Mouse (Mus musculus) small intestine, adult 2 months (tissue): ENCODE measurements around the gene Rdh8. TPM values are rescaled to one million over a fixed set of nuclear protein-coding genes. Genes with fewer than 3 reads are reported as not detected.
A peak's percentile ranks its signal among the peaks of the same experiment; 100 is the strongest.

Experiments used
- H3K27ac ChIP-seq: fragments of 200-500 bp; 2 replicates; pipeline ENCODE4 v1.5.1; 2012; ENCODE audit warnings: low read depth, low read length, control low read depth, inconsistent platforms; ENCODE audit not compliant: insufficient read depth
- H3K27me3 ChIP-seq: fragments of 200-500 bp; 2 replicates; pipeline ENCODE4 v1.6.1; 2012; ENCODE audit warnings: mild to moderate bottlenecking, moderate library complexity, low read length, inconsistent platforms; ENCODE audit not compliant: control insufficient read depth, insufficient read depth
- H3K36me3 ChIP-seq: fragments of 200-500 bp; 2 replicates; pipeline ENCODE4 v1.6.1; 2012; ENCODE audit warnings: mild to moderate bottlenecking, low read length, control low read depth, inconsistent platforms; ENCODE audit not compliant: control insufficient read depth, insufficient read depth
- H3K4me1 ChIP-seq: fragments of 200-500 bp; 2 replicates; pipeline ENCODE4 v1.6.1; 2012; ENCODE audit warnings: low read length, inconsistent platforms, mixed read lengths; ENCODE audit not compliant: control insufficient read depth, insufficient read depth, insufficient read length
- H3K4me3 ChIP-seq: fragments of 200-500 bp; 2 replicates; pipeline ENCODE4 v1.5.1; 2012; ENCODE audit warnings: low read depth, mild to moderate bottlenecking, control low read depth, inconsistent platforms, low read length, moderate library complexity
- CTCF ChIP-seq: fragments of 200-500 bp; IDR thresholded peaks from 2 replicates; pipeline ENCODE4 v1.5.1; 2012; ENCODE audit warnings: low read depth, mild to moderate bottlenecking, control low read depth, inconsistent platforms, low read length, moderate library complexity, mixed read lengths; ENCODE audit not compliant: insufficient replicate concordance, insufficient read length; ENCODE audit errors: extremely low read depth
- POLR2A ChIP-seq: fragments of 200-500 bp; IDR thresholded peaks from 2 replicates; pipeline ENCODE4 v1.6.1; 2012; ENCODE audit warnings: low read depth, mild to moderate bottlenecking, control low read depth, inconsistent platforms, low read length, moderate library complexity
- WGBS: fragments of 180-500 bp; shearing (Covaris S2); methylation state at CpG from one replicate; pipeline ENCODE4 v1.1.7; 2018; 5-methylcytosine and 5-hydroxymethylcytosine counted together
- polyA plus RNA-seq: library from polyadenylated mRNA; depleted of rRNA; stranded (reverse); fragments of >200 nt; gene quantifications from 2 replicates; pipeline ENCODE4 v1.2.3, GENCODE M21; 2012

Rdh8 gene
- polyA plus RNA-seq, 1 experiment: not detected

GRCm38 (mm10) chr9:20861821-20862220 lies 43.5 kb downstream of the Rdh8 start:
- Histone ChIP-seq H3K27me3 (no peaks in the 10 kb centered on the region), H3K36me3 (no peaks in the 10 kb centered on the region), H3K4me1 (no peaks in the 10 kb centered on the region), H3K27ac (no peak overlapping the region), H3K4me3 (no peak overlapping the region)
- TF ChIP-seq CTCF (peak; percentile 49; the same call in 1 of the 2 replicates), POLR2A (no peak)
- WGBS: 17% methylated on average over 4 of the region's 4 CpGs

- Histone ChIP-seq H3K27ac (no peak overlapping the region), H3K27me3 (no peaks in the 10 kb centered on the region), H3K36me3 (no peaks in the 10 kb centered on the region), H3K4me1 (no peaks in the 10 kb centered on the region), H3K4me3 (no peak overlapping the region)
- WGBS: 48% methylated on average over 4 of the region's 4 CpGs
- no peak for TF ChIP-seq POLR2A
- no peak; the same call in 1 of the 2 replicates for TF ChIP-seq CTCF
Measured at GRCm38 (mm10) chr9:20862225-20862624, 43.9 kb downstream of the Rdh8 start.

- TF ChIP-seq CTCF (no peak), POLR2A (no peak)
Measured at GRCm38 (mm10) chr9:20866879-20867278, 48.6 kb downstream of the Rdh8 start.

GRCm38 (mm10) chr9:20868448-20869001 lies 50.2 kb downstream of the Rdh8 start, which contains the start of gene A230050P20Rik:
TSS of gene A230050P20Rik (plus strand) at chr9:20868642.
- 3% methylated on average over 53 of the region's 53 CpGs for WGBS
- peaks cover 9% of the 10 kb centered on the region for H3K4me1 ChIP-seq
- no peak within 1 kb of the TSS for H3K27ac ChIP-seq
- TF ChIP-seq CTCF: no peak
- no peak for TF ChIP-seq POLR2A
- peak within 1 kb of the TSS; percentile 86 for H3K4me3 ChIP-seq
- 0 out of 2 replicates have a peak, but pooled peaks cover 4% of the 10 kb centered on the region for H3K27me3 ChIP-seq
- peaks cover 5% of the 10 kb centered on the region; the same call in 1 of the 2 replicates for H3K36me3 ChIP-seq

More at GRCm38 (mm10) chr9:20866879-20867278, 48.6 kb downstream of the Rdh8 start:
- no peak overlapping the region for H3K4me3 ChIP-seq
- H3K4me1 ChIP-seq: peaks cover 9% of the 10 kb centered on the region
- 55% methylated on average over 3 of the region's 3 CpGs for WGBS
- H3K27ac ChIP-seq: no peak overlapping the region
- H3K27me3 ChIP-seq: 0 out of 2 replicates have a peak, but pooled peaks cover 4% of the 10 kb centered on the region
- 0 out of 2 replicates have a peak, but pooled peaks cover 3% of the 10 kb centered on the region for H3K36me3 ChIP-seq

- Histone ChIP-seq H3K4me3 (peak overlapping the region; percentile 86), H3K4me1 (peaks cover 9% of the 10 kb centered on the region), H3K36me3 (peaks cover 5% of the 10 kb centered on the region; the same call in 1 of the 2 replicates), H3K27ac (no peak overlapping the region), H3K27me3 (0 out of 2 replicates have a peak, but pooled peaks cover 4% of the 10 kb centered on the region)
- TF ChIP-seq CTCF (no peak), POLR2A (no peak)
- WGBS: 11% methylated on average over 19 of the region's 19 CpGs
Measured at GRCm38 (mm10) chr9:20869246-20869645, 50.9 kb downstream of the Rdh8 start.

GRCm38 (mm10) chr9:20870211-20871173 lies 52.2 kb downstream of the Rdh8 start:
- H3K4me3 ChIP-seq: no peak overlapping the region
- no peak for TF ChIP-seq POLR2A
- no peak for TF ChIP-seq CTCF
- H3K27ac ChIP-seq: no peak overlapping the region
- peaks cover 5% of the 10 kb centered on the region; the same call in 1 of the 2 replicates for H3K36me3 ChIP-seq
- peaks cover 9% of the 10 kb centered on the region for H3K4me1 ChIP-seq
- WGBS: 88% methylated on average over 12 of the region's 12 CpGs
- 0 out of 2 replicates have a peak, but pooled peaks cover 4% of the 10 kb centered on the region for H3K27me3 ChIP-seq

GRCm38 (mm10) chr9:20872991-20873390 lies 54.7 kb downstream of the Rdh8 start:
- H3K27ac ChIP-seq: no peak overlapping the region
- peaks cover 5% of the 10 kb centered on the region; the same call in 1 of the 2 replicates for H3K36me3 ChIP-seq
- H3K27me3 ChIP-seq: 0 out of 2 replicates have a peak, but pooled peaks cover 4% of the 10 kb centered on the region
- no peak overlapping the region for H3K4me3 ChIP-seq
- 92% methylated on average over 10 of the region's 10 CpGs for WGBS
- peaks cover 9% of the 10 kb centered on the region for H3K4me1 ChIP-seq
- TF ChIP-seq CTCF: no peak
